In the genomic region with DNA sequence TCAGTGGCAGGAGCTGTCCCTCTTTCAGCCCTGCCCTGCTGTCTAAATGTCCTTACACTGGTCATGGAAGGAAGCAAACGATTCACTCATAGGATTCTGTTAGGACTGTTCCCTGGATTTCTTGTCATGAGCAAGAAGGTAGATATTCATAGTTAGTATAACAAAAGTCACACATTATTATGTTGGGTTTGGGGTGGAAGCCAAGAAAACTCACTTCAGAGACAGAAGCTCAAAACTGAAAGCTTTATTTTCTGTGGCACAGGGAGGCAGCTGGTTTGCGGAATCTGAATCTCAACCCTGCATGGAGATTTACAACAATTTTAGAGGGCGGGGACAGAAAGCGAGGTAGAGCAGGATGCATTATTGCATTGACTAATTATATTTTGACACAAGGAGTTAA, we compare ENCODE assay signal across 23 mouse cellular contexts.
DNase-seq lines count a peak whose midpoint lies in the region; ATAC-seq and TF ChIP-seq lines count a peak whose summit lies in the region.
"Had no signal": no experiment of that assay in that cellular context is flagged by ENCODE, and none has a peak within 500 bp of the region (broad histone marks: within the 10 kb centered on the region; RNA-seq: fewer than 3 reads in every experiment).

No protein-coding gene starts in this region.

- ATAC-seq in lung, embryonic 16.5 days (ENCODE audit: low read depth): 0 out of 2 replicates have a peak, but pooled peaks have one; percentile 40
- ATAC-seq: activated CD4-positive, CD25-positive, alpha-beta regulatory T cell, adult 4 months; forebrain, embryonic 13.5 days; forebrain, embryonic 16.5 days had no signal

- no peak overlapping the region for H3K9ac ChIP-seq in lung, embryonic 16.5 days (ENCODE audit: low read length)
- H3K9ac ChIP-seq: forebrain, embryonic 13.5 days; heart, embryonic 13.5 days; hindbrain, embryonic 14.5 days had no signal

- DNase-seq in kidney, adult 2 months: peak; percentile 28
- DNase-seq in kidney, postnatal 25 days: no peak
- no peak for DNase-seq in layer of hippocampus, adult 2 months (ENCODE audit: low spot score in 2 of 2)
- no peak for DNase-seq in layer of hippocampus, postnatal 10 days (ENCODE audit: low spot score in 2 of 2)
- no peak for DNase-seq in lung, postnatal 36 days
- DNase-seq: adrenal gland, postnatal 10 days; adrenal gland, postnatal 36 days; cerebellum, adult 18-20 months; cerebellum, adult 9-10 months; cerebellum, postnatal 14 days; gastrocnemius, postnatal 10 days; gastrocnemius, postnatal 36 days; heart, adult 2 months; heart, postnatal 14 days; heart, postnatal 4 days had no signal

- TF ChIP-seq POLR2A in kidney, adult 2 months (IDR thresholded peaks at IDR 0.05; ENCODE audit: low read depth, low read length): no peak

- peaks cover 51% of the 10 kb centered on the region for H3K4me1 ChIP-seq in kidney, adult 2 months (ENCODE audit: control insufficient read depth, insufficient read depth, low read length)
- peaks cover 13% of the 10 kb centered on the region for H3K4me1 ChIP-seq in lung, embryonic 16.5 days (replicated peaks; ENCODE audit: control insufficient read depth, insufficient read depth, low read length)
- H3K4me1 ChIP-seq: forebrain, embryonic 10.5 days; forebrain, embryonic 13.5 days had no signal

- WGBS in kidney, adult 2 months: 66% methylated on average over 4 of the region's 4 CpGs
- WGBS in lung, embryonic 16.5 days: 79% methylated on average over 4 of the region's 4 CpGs

- H3K27me3 ChIP-seq in kidney, adult 2 months (replicated peaks; ENCODE audit: control insufficient read depth, insufficient read depth, low read length): no peaks in the 10 kb centered on the region
- H3K27me3 ChIP-seq in lung, embryonic 16.5 days (ENCODE audit: control insufficient read depth, insufficient read depth, low read depth, low read length): no peaks in the 10 kb centered on the region
- H3K27me3 ChIP-seq: forebrain, embryonic 13.5 days; heart, embryonic 13.5 days had no signal

- H3K9me3 ChIP-seq in lung, embryonic 16.5 days (ENCODE audit: control insufficient read depth, low read length): no peaks in the 10 kb centered on the region
- H3K9me3 ChIP-seq: forebrain, embryonic 10.5 days; forebrain, embryonic 13.5 days; heart, embryonic 10.5 days; heart, embryonic 13.5 days had no signal

- peak overlapping the region; percentile 30 for H3K4me3 ChIP-seq in kidney, adult 2 months (ENCODE audit: insufficient read depth, low read depth, low read length)
- no peak overlapping the region for H3K4me3 ChIP-seq in layer of hippocampus, adult 2 months
- no peak overlapping the region for H3K4me3 ChIP-seq in lung, embryonic 16.5 days (ENCODE audit: low read length)
- H3K4me3 ChIP-seq: forebrain, embryonic 10.5 days; forebrain, embryonic 13.5 days; heart, adult 2 months; heart, embryonic 10.5 days; heart, embryonic 13.5 days had no signal

- H3K36me3 ChIP-seq in kidney, adult 2 months (ENCODE audit: control insufficient read depth, insufficient read depth, low read length): no peaks in the 10 kb centered on the region; the same call in none of the 2 replicates
- H3K36me3 ChIP-seq in lung, embryonic 16.5 days (ENCODE audit: control insufficient read depth, insufficient read depth, low read length): no peaks in the 10 kb centered on the region; the same call in 1 of the 2 replicates
- H3K36me3 ChIP-seq: heart, embryonic 10.5 days had no signal

- H3K4me2 ChIP-seq in lung, embryonic 16.5 days (ENCODE audit: low read depth, low read length): no peak overlapping the region
- H3K4me2 ChIP-seq: forebrain, embryonic 13.5 days; heart, embryonic 13.5 days; hindbrain, embryonic 14.5 days had no signal

- TF ChIP-seq CTCF in kidney, adult 2 months (conservative IDR thresholded peaks at IDR 0.05; ENCODE audit: insufficient read depth, insufficient read length, low read depth, low read length): no peak
- no peak for TF ChIP-seq CTCF in layer of hippocampus, adult 2 months (conservative IDR thresholded peaks at IDR 0.05)

- peak overlapping the region; percentile 98 for H3K27ac ChIP-seq in kidney, adult 2 months (ENCODE audit: insufficient read depth, low read depth, low read length)
- H3K27ac ChIP-seq in layer of hippocampus, adult 2 months: 0 out of 2 replicates have a peak overlapping the region, but pooled peaks have one; percentile 10
- H3K27ac ChIP-seq in lung, embryonic 16.5 days (ENCODE audit: low read length): peak overlapping the region; percentile 47; the same call in 1 of the 2 replicates
- H3K27ac ChIP-seq: forebrain, embryonic 10.5 days; forebrain, embryonic 13.5 days; heart, adult 2 months; heart, embryonic 10.5 days; heart, embryonic 13.5 days; hindbrain, embryonic 14.5 days had no signal

Comparison
In these comparisons a context has a peak if more than half of its experiments do, and no peak if none do; other contexts are left out.
1. H3K27ac ChIP-seq: peak in every context shown above with its lines; median percentile 98 in kidney, adult 2 months; 47 in lung, embryonic 16.5 days; 10 in layer of hippocampus, adult 2 months.